Mouse (Mus musculus): ENCODE measurements around the gene Acin1. TPM values are rescaled to one million over a fixed set of nuclear protein-coding genes. Genes with fewer than 3 reads are reported as not detected.

Acin1 gene
- polyA plus RNA-seq, 1 experiment from 2014 or later, result 38.0 TPM

DNA sequence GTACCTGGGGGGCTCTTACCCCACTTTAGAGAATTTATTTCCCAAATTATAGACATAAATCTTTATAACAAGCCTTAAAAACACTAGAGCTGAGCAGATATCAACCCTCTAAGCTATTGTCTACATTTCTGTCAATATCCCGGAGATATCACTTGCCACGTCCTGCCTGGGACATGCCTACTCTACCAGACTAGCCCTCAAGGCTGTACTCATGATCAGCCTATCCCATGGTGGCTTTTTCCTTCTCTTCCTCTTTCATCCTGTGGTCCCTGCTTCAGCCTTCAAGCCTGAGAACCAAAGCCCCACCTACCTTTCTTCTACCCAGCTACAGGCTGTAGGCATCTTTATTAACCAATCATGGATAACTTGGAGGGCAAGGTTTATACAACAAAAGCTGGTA lies 56.9 kb downstream of the Acin1 start:
- Histone ChIP-seq H3K4me1 (ENCODE audit: insufficient read depth) (no peaks in the 10 kb centered on the region), H3K27ac (ENCODE audit: low read depth) (no peak overlapping the region), H3K9me3 (ENCODE audit: low read length) (no peaks in the 10 kb centered on the region), H3K9ac (replicated peaks) (no peak overlapping the region), H3K4me3 (ENCODE audit: low read depth, low read length) (no peak overlapping the region), H3K27me3 (ENCODE audit: insufficient read depth, low read length) (no peaks in the 10 kb centered on the region), H3K36me3 (replicated peaks; ENCODE audit: insufficient read depth, low read length) (peaks cover 2% of the 10 kb centered on the region; the same call in 1 of the 2 replicates), H3K4me2 (ENCODE audit: low read depth, low read length) (no peak overlapping the region)
- WGBS (ENCODE audit: insufficient replicate concordance), result 72% methylated on average over 2 of the region's 2 CpGs
- DNase-seq, result no peak
- no peak for ATAC-seq
- no peak for TF ChIP-seq EP300 (IDR thresholded peaks at IDR 0.05; ENCODE audit: low read depth)
- TF ChIP-seq CTCF (IDR thresholded peaks at IDR 0.05; ENCODE audit: low read depth), result no peak

DNA sequence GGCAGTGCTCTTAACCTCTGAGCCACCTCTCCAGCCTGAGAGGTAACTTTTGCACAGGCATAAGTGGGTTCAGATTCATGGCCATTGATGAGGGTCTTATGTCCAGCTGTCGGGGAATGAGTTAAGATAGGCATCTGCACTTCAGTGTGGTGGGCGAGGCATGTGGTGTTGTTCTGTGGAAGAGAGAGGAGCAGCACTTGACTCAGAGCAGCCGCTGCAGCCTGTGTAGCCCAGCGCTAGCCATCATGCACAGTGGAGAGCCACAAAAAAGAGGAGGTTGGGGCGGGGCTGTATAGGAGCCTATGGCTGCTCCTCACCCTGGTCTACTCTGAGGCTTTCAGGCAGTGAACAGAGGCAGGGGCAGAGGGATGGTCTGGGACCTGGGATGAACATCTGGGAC lies 58.6 kb downstream of the Acin1 start:
- Histone ChIP-seq H3K4me3 (ENCODE audit: low read depth, low read length) (no peak overlapping the region), H3K9me3 (ENCODE audit: low read length) (no peaks in the 10 kb centered on the region), H3K4me1 (ENCODE audit: insufficient read depth) (no peaks in the 10 kb centered on the region), H3K27me3 (ENCODE audit: insufficient read depth, low read length) (no peaks in the 10 kb centered on the region), H3K27ac (ENCODE audit: low read depth) (no peak overlapping the region), H3K36me3 (replicated peaks; ENCODE audit: insufficient read depth, low read length) (0 out of 2 replicates have a peak, but pooled peaks cover 2% of the 10 kb centered on the region), H3K9ac (replicated peaks) (no peak overlapping the region), H3K4me2 (ENCODE audit: low read depth, low read length) (no peak overlapping the region)
- TF ChIP-seq EP300 (IDR thresholded peaks at IDR 0.05; ENCODE audit: low read depth) (no peak), CTCF (IDR thresholded peaks at IDR 0.05; ENCODE audit: low read depth) (no peak)
- 63% methylated on average over 5 of the region's 5 CpGs for WGBS (ENCODE audit: insufficient replicate concordance)
- ATAC-seq (no peak), DNase-seq (no peak)

DNA sequence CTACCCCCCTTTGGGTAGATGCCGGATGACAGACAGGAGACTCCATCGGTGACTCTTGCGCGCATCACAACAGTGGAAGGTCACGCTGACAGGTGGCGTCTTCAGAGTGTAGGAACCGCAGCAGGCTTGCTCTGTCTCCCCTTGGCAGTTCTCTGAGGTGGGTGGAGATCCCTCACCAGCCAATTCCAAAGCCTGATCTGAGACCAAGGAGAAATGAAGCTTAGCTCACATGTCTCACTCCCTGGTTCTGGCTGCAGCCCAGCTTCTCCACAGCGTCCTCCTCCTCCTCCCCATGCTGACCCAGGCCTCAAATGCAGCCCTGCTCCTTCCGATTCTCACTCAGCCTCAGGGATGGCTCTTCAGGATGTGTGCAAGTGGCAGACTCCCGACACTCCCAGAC lies 61.8 kb downstream of the Acin1 start:
- no peak for DNase-seq
- Histone ChIP-seq H3K4me1 (ENCODE audit: insufficient read depth) (no peaks in the 10 kb centered on the region), H3K9ac (replicated peaks) (no peak overlapping the region), H3K27me3 (ENCODE audit: insufficient read depth, low read length) (no peaks in the 10 kb centered on the region), H3K4me3 (ENCODE audit: low read depth, low read length) (no peak overlapping the region), H3K4me2 (ENCODE audit: low read depth, low read length) (no peak overlapping the region), H3K27ac (ENCODE audit: low read depth) (no peak overlapping the region), H3K36me3 (replicated peaks; ENCODE audit: insufficient read depth, low read length) (no peaks in the 10 kb centered on the region), H3K9me3 (ENCODE audit: low read length) (no peaks in the 10 kb centered on the region)
- ATAC-seq, result no peak
- 74% methylated on average over 10 of the region's 10 CpGs for WGBS (ENCODE audit: insufficient replicate concordance)
- TF ChIP-seq CTCF (IDR thresholded peaks at IDR 0.05; ENCODE audit: low read depth), result no peak

DNA sequence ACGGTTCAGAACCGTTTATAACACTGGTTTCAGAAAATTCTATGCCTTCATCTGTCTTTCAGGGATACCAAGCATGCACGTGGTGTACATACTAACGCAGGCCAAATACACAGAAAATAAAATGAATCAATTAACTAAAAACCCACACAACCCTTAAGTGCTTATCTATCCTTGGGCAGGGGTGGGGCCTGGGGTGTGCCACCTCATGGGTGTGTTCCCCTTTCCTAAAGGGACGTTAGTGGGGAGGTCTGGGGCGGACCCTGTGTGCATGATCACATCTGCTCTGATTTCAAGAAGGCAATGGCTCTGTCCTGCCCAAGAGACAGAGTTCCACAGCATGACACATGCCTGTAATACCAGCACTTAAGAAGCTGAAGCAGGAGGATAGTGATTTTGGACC lies 63.4 kb downstream of the Acin1 start:
- Histone ChIP-seq H3K27ac (ENCODE audit: low read depth) (no peak overlapping the region), H3K9me3 (ENCODE audit: low read length) (no peaks in the 10 kb centered on the region), H3K9ac (replicated peaks) (no peak overlapping the region), H3K27me3 (ENCODE audit: insufficient read depth, low read length) (no peaks in the 10 kb centered on the region), H3K4me1 (ENCODE audit: insufficient read depth) (no peaks in the 10 kb centered on the region), H3K36me3 (replicated peaks; ENCODE audit: insufficient read depth, low read length) (no peaks in the 10 kb centered on the region), H3K4me2 (ENCODE audit: low read depth, low read length) (no peak overlapping the region), H3K4me3 (ENCODE audit: low read depth, low read length) (no peak overlapping the region)
- DNase-seq, result no peak
- TF ChIP-seq CTCF (IDR thresholded peaks at IDR 0.05; ENCODE audit: low read depth) (no peak), EP300 (IDR thresholded peaks at IDR 0.05; ENCODE audit: low read depth) (no peak)
- no peak for ATAC-seq
- WGBS (ENCODE audit: insufficient replicate concordance), result 62% methylated on average over 6 of the region's 6 CpGs

- Histone ChIP-seq H3K4me1 (ENCODE audit: insufficient read depth) (peaks cover 10% of the 10 kb centered on the region; the same call in 1 of the 2 replicates), H3K4me2 (ENCODE audit: low read depth, low read length) (no peak within 1 kb of the TSS), H3K36me3 (replicated peaks; ENCODE audit: insufficient read depth, low read length) (no peaks in the 10 kb centered on the region), H3K9ac (replicated peaks) (no peak within 1 kb of the TSS), H3K27me3 (ENCODE audit: insufficient read depth, low read length) (no peaks in the 10 kb centered on the region), H3K4me3 (ENCODE audit: low read depth, low read length) (no peak within 1 kb of the TSS), H3K27ac (ENCODE audit: low read depth) (no peak within 1 kb of the TSS), H3K9me3 (ENCODE audit: low read length) (no peaks in the 10 kb centered on the region)
- ATAC-seq (no peak), DNase-seq (no peak)
- TF ChIP-seq EP300 (IDR thresholded peaks at IDR 0.05; ENCODE audit: low read depth) (no peak), CTCF (IDR thresholded peaks at IDR 0.05; ENCODE audit: low read depth) (no peak)
- WGBS (ENCODE audit: insufficient replicate concordance), result 91% methylated on average over 1 of the region's 1 CpGs
Observed at GRCm38 (mm10) chr14:54621133-54621532, 65.6 kb downstream of the Acin1 start, which contains the start of gene Psmb11. Gene Psmb11 (plus strand): TSS chr14:54621433.

- peak within 1 kb of the TSS; percentile 82 for H3K4me2 ChIP-seq (ENCODE audit: low read depth, low read length)
- H3K9me3 ChIP-seq (ENCODE audit: low read length), result no peaks in the 10 kb centered on the region
- peak within 1 kb of the TSS; percentile 71 for H3K27ac ChIP-seq (ENCODE audit: low read depth)
- peak within 1 kb of the TSS; percentile 81 for H3K4me3 ChIP-seq (ENCODE audit: low read depth, low read length)
- peaks cover 10% of the 10 kb centered on the region; the same call in 1 of the 2 replicates for H3K4me1 ChIP-seq (ENCODE audit: insufficient read depth)
- peak within 1 kb of the TSS; percentile 75 for H3K9ac ChIP-seq (replicated peaks)
- ATAC-seq, result peak; percentile 95
- no peaks in the 10 kb centered on the region for H3K27me3 ChIP-seq (ENCODE audit: insufficient read depth, low read length)
- peak; percentile 34; the same call in 1 of the 2 replicates for TF ChIP-seq EP300 (IDR thresholded peaks at IDR 0.05; ENCODE audit: low read depth)
- no peak for TF ChIP-seq CTCF (IDR thresholded peaks at IDR 0.05; ENCODE audit: low read depth)
- DNase-seq, result peak; percentile 90
- under 1% methylated on average over 20 of the region's 25 CpGs for WGBS (ENCODE audit: insufficient replicate concordance)
- peaks cover 11% of the 10 kb centered on the region for H3K36me3 ChIP-seq (replicated peaks; ENCODE audit: insufficient read depth, low read length)
Observed at GRCm38 (mm10) chr14:54617897-54618365, 68.8 kb downstream of the Acin1 start, which contains the start of gene Psmb5. Gene Psmb5 (minus strand): TSS chr14:54618022.
